Mouse (Mus musculus) midbrain, embryonic 10.5 days (tissue): ENCODE measurements around the gene Ssna1. TPM values are rescaled to one million over a fixed set of nuclear protein-coding genes. Genes with fewer than 3 reads are reported as not detected.

Experiments
- DNase-seq: peaks from one replicate; pipeline ENCODE4 v3.0.0-alpha.2; 2017; ENCODE audit warnings: low spot score
- H3K27ac ChIP-seq: fragments of 300-500 bp; sonication (generic); replicated peaks from 2 replicates; pipeline ENCODE4 v1.5.1; 2016; ENCODE audit warnings: mild to moderate bottlenecking
- H3K27me3 ChIP-seq: fragments of 300-500 bp; sonication (generic); 2 replicates; pipeline ENCODE4 v1.6.1; 2016; ENCODE audit warnings: low read depth, mild to moderate bottlenecking; ENCODE audit not compliant: poor library complexity, severe bottlenecking
- H3K36me3 ChIP-seq: fragments of 300-500 bp; sonication (generic); 2 replicates; pipeline ENCODE4 v1.6.1; 2016; ENCODE audit warnings: mild to moderate bottlenecking, moderate library complexity
- H3K4me1 ChIP-seq: fragments of 300-500 bp; sonication (generic); 2 replicates; pipeline ENCODE4 v1.6.1; 2016
- H3K4me3 ChIP-seq: fragments of 300-500 bp; sonication (generic); 2 replicates; pipeline ENCODE4 v1.5.1; 2016; ENCODE audit warnings: mild to moderate bottlenecking, moderate library complexity
- H3K9me3 ChIP-seq: fragments of 300-500 bp; sonication (generic); replicated peaks from 2 replicates; pipeline ENCODE4 v1.6.1; 2016; ENCODE audit warnings: mild to moderate bottlenecking
- WGBS: fragments of 180-500 bp; shearing (Covaris S2); methylation state at CpG from one replicate; pipeline ENCODE4 v1.1.7; 2016; 5-methylcytosine and 5-hydroxymethylcytosine counted together
- polyA plus RNA-seq: library from polyadenylated mRNA; unstranded; fragments of >200 nt; fragmentation: Nextera tagmentation; extraction: Ambion mirVana; gene quantifications from 2 replicates; pipeline ENCODE4 v1.2.1, GENCODE M21; 2016

Ssna1 gene
- polyA plus RNA-seq, 1 experiment from 2014 or later: 243 TPM

- 63% methylated on average over 7 of the region's 7 CpGs for WGBS
- Histone ChIP-seq H3K4me1 (peaks cover 22% of the 10 kb centered on the region), H3K9me3 (no peaks in the 10 kb centered on the region), H3K27ac (no peak overlapping the region), H3K27me3 (peaks cover 59% of the 10 kb centered on the region), H3K4me3 (no peak overlapping the region), H3K36me3 (peaks cover 46% of the 10 kb centered on the region)
- no peak for DNase-seq
These were observed 14.8 kb upstream of the Ssna1 start for GRCm38 (mm10) chr2:25286837-25287636.

GRCm38 (mm10) chr2:25286314-25286713 lies 14.1 kb upstream of the Ssna1 start:
- no peak overlapping the region for H3K27ac ChIP-seq
- H3K4me3 ChIP-seq: no peak overlapping the region
- peaks cover 14% of the 10 kb centered on the region for H3K4me1 ChIP-seq
- peaks cover 52% of the 10 kb centered on the region for H3K27me3 ChIP-seq
- WGBS: 97% methylated on average over 1 of the region's 1 CpGs
- H3K36me3 ChIP-seq: peaks cover 53% of the 10 kb centered on the region
- DNase-seq: no peak
- no peaks in the 10 kb centered on the region for H3K9me3 ChIP-seq

GRCm38 (mm10) chr2:25285551-25285950 lies 13.3 kb upstream of the Ssna1 start:
- H3K36me3 ChIP-seq: peaks cover 61% of the 10 kb centered on the region
- no peak for DNase-seq
- peaks cover 7% of the 10 kb centered on the region; the same call in 1 of the 2 replicates for H3K4me1 ChIP-seq
- 91% methylated on average over 2 of the region's 2 CpGs for WGBS
- peaks cover 44% of the 10 kb centered on the region for H3K27me3 ChIP-seq
- no peak overlapping the region for H3K27ac ChIP-seq
- no peak overlapping the region for H3K4me3 ChIP-seq
- H3K9me3 ChIP-seq: no peaks in the 10 kb centered on the region

GRCm38 (mm10) chr2:25278928-25279882 lies 7.0 kb upstream of the Ssna1 start:
- H3K27ac ChIP-seq: no peak overlapping the region
- peaks cover 100% of the 10 kb centered on the region for H3K36me3 ChIP-seq
- no peaks in the 10 kb centered on the region for H3K9me3 ChIP-seq
- H3K27me3 ChIP-seq: no peaks in the 10 kb centered on the region
- no peak overlapping the region for H3K4me3 ChIP-seq
- no peaks in the 10 kb centered on the region for H3K4me1 ChIP-seq
- 61% methylated on average over 13 of the region's 13 CpGs for WGBS
- peak; percentile 76 for DNase-seq

GRCm38 (mm10) chr2:25273010-25273409 lies 772 bp upstream of the Ssna1 start:
- no peaks in the 10 kb centered on the region for H3K9me3 ChIP-seq
- H3K27ac ChIP-seq: peak overlapping the region; percentile 90
- WGBS: 43% methylated on average over 16 of the region's 16 CpGs
- peak overlapping the region; percentile 94 for H3K4me3 ChIP-seq
- H3K36me3 ChIP-seq: peaks cover 81% of the 10 kb centered on the region
- H3K27me3 ChIP-seq: no peaks in the 10 kb centered on the region
- no peak for DNase-seq
- peaks cover 30% of the 10 kb centered on the region for H3K4me1 ChIP-seq

GRCm38 (mm10) chr2:25272515-25272914 lies 277 bp upstream of the Ssna1 start:
- Histone ChIP-seq H3K36me3 (peaks cover 80% of the 10 kb centered on the region), H3K9me3 (no peaks in the 10 kb centered on the region), H3K27me3 (no peaks in the 10 kb centered on the region), H3K4me3 (peak overlapping the region; percentile 94), H3K4me1 (peaks cover 30% of the 10 kb centered on the region), H3K27ac (peak overlapping the region; percentile 90)
- under 1% methylated on average over 29 of the region's 29 CpGs for WGBS
- DNase-seq: no peak

- peaks cover 58% of the 10 kb centered on the region for H3K4me1 ChIP-seq
- DNase-seq: no peak
- WGBS: 75% methylated on average over 4 of the region's 4 CpGs
- H3K9me3 ChIP-seq: no peaks in the 10 kb centered on the region
- H3K36me3 ChIP-seq: peaks cover 36% of the 10 kb centered on the region
- no peak overlapping the region for H3K4me3 ChIP-seq
- H3K27ac ChIP-seq: no peak overlapping the region
- peaks cover 24% of the 10 kb centered on the region for H3K27me3 ChIP-seq
These were observed 4.4 kb downstream of the Ssna1 start for GRCm38 (mm10) chr2:25267746-25268309.

GRCm38 (mm10) chr2:25267241-25267640 lies 5.0 kb downstream of the Ssna1 start:
- Histone ChIP-seq H3K27ac (no peak overlapping the region), H3K4me3 (no peak overlapping the region), H3K36me3 (peaks cover 36% of the 10 kb centered on the region), H3K27me3 (peaks cover 25% of the 10 kb centered on the region), H3K4me1 (peaks cover 59% of the 10 kb centered on the region), H3K9me3 (no peaks in the 10 kb centered on the region)
- DNase-seq: no peak

GRCm38 (mm10) chr2:25266720-25267119 lies 5.5 kb downstream of the Ssna1 start:
- H3K9me3 ChIP-seq: no peaks in the 10 kb centered on the region
- 71% methylated on average over 2 of the region's 2 CpGs for WGBS
- no peak overlapping the region for H3K27ac ChIP-seq
- DNase-seq: no peak
- H3K4me1 ChIP-seq: peaks cover 63% of the 10 kb centered on the region
- H3K27me3 ChIP-seq: peaks cover 25% of the 10 kb centered on the region
- peak overlapping the region; percentile 14; the same call in 1 of the 2 replicates for H3K4me3 ChIP-seq
- H3K36me3 ChIP-seq: peaks cover 36% of the 10 kb centered on the region

- Histone ChIP-seq H3K4me1 (peaks cover 58% of the 10 kb centered on the region), H3K9me3 (no peaks in the 10 kb centered on the region), H3K27me3 (peaks cover 25% of the 10 kb centered on the region), H3K27ac (no peak overlapping the region), H3K4me3 (peak overlapping the region; percentile 14; the same call in 1 of the 2 replicates), H3K36me3 (peaks cover 35% of the 10 kb centered on the region)
- no peak for DNase-seq
- 76% methylated on average over 6 of the region's 6 CpGs for WGBS
These were observed 6.2 kb downstream of the Ssna1 start for GRCm38 (mm10) chr2:25265897-25266656.

- peaks cover 52% of the 10 kb centered on the region for H3K4me1 ChIP-seq
These were observed 7.4 kb downstream of the Ssna1 start for GRCm38 (mm10) chr2:25264851-25265250.

GRCm38 (mm10) chr2:25264286-25264660 lies 8.0 kb downstream of the Ssna1 start:
- peaks cover 17% of the 10 kb centered on the region for H3K36me3 ChIP-seq
- no peak for DNase-seq
- WGBS: 81% methylated on average over 5 of the region's 5 CpGs
- H3K9me3 ChIP-seq: no peaks in the 10 kb centered on the region
- peaks cover 52% of the 10 kb centered on the region for H3K4me1 ChIP-seq
- H3K4me3 ChIP-seq: peak overlapping the region; percentile 79
- peaks cover 25% of the 10 kb centered on the region for H3K27me3 ChIP-seq
- H3K27ac ChIP-seq: no peak overlapping the region

More at GRCm38 (mm10) chr2:25264851-25265250, 7.4 kb downstream of the Ssna1 start:
- no peaks in the 10 kb centered on the region for H3K9me3 ChIP-seq
- WGBS: 80% methylated on average over 3 of the region's 3 CpGs
- peaks cover 22% of the 10 kb centered on the region for H3K36me3 ChIP-seq
- peak overlapping the region; percentile 16; the same call in 1 of the 2 replicates for H3K4me3 ChIP-seq
- no peak for DNase-seq
- H3K27me3 ChIP-seq: peaks cover 25% of the 10 kb centered on the region
- no peak overlapping the region for H3K27ac ChIP-seq
